Mouse (Mus musculus): ENCODE data around the gene Akr1c18.

DNA sequence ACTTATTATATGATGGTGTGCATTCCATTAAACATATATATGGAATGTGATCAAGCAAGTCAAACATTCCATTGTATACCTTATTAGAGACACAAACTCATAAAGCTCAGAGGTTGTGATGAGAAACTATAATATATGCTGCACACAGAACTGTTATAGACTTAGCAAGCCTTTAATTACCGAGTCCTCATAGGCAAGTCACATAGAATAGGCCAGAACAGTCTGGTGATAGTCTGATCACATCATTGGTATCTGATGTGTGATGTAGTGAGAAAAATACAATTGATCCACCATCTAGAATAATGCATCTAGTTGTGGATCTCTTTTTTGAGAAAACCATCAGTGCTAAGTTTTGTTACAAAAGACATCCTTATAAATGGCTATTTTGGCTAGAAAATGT lies 19.1 kb downstream of the Akr1c18 start:
- no peak for TF ChIP-seq CTCF (IDR thresholded peaks at IDR 0.05; ENCODE audit: borderline replicate concordance, control insufficient read depth, extremely low read depth, insufficient read depth, low read length, poor library complexity)
- TF ChIP-seq POLR2A (IDR thresholded peaks at IDR 0.05; ENCODE audit: control insufficient read depth, extremely low read depth, insufficient read depth, low read length, poor library complexity) = no peak

Data from thymus, adult 2 months (tissue).